Mouse (Mus musculus): ENCODE results near the gene Kcnk1.

Gene Kcnk1

GRCm38 (mm10) chr8:126036340-126036739, 41.4 kb downstream of the Kcnk1 start:
- DNase-seq (ENCODE audit: low read depth, low spot score), result no peak

- no peak for DNase-seq (ENCODE audit: low read depth, low spot score)
Measured at GRCm38 (mm10) chr8:126045751-126046150, 50.8 kb downstream of the Kcnk1 start.

GRCm38 (mm10) chr8:126053911-126054310, 58.9 kb downstream of the Kcnk1 start:
- no peak for DNase-seq (ENCODE audit: low read depth, low spot score)

GRCm38 (mm10) chr8:126058876-126059275, 63.9 kb downstream of the Kcnk1 start:
- DNase-seq (ENCODE audit: low read depth, low spot score), result no peak

GRCm38 (mm10) chr8:126062844-126063243, 67.9 kb downstream of the Kcnk1 start:
- no peak for DNase-seq (ENCODE audit: low read depth, low spot score)

- DNase-seq (ENCODE audit: low read depth, low spot score), result no peak
Measured at GRCm38 (mm10) chr8:126063832-126064409, 69.0 kb downstream of the Kcnk1 start.

- no peak for DNase-seq (ENCODE audit: low read depth, low spot score)
Measured at GRCm38 (mm10) chr8:126064587-126065145, 69.7 kb downstream of the Kcnk1 start.

- DNase-seq (ENCODE audit: low read depth, low spot score), result no peak
Measured at GRCm38 (mm10) chr8:126067306-126067705, 72.3 kb downstream of the Kcnk1 start.

GRCm38 (mm10) chr8:126068136-126068535, 73.2 kb downstream of the Kcnk1 start:
- no peak for DNase-seq (ENCODE audit: low read depth, low spot score)

- no peak for DNase-seq (ENCODE audit: low read depth, low spot score)
Measured at GRCm38 (mm10) chr8:126072678-126073077, 77.7 kb downstream of the Kcnk1 start.

GRCm38 (mm10) chr8:126073141-126073740, 78.3 kb downstream of the Kcnk1 start:
- DNase-seq (ENCODE audit: low read depth, low spot score), result no peak

- no peak for DNase-seq (ENCODE audit: low read depth, low spot score)
Measured at GRCm38 (mm10) chr8:126074111-126074510, 79.1 kb downstream of the Kcnk1 start.

GRCm38 (mm10) chr8:126075400-126075799, 80.4 kb downstream of the Kcnk1 start:
- DNase-seq (ENCODE audit: low read depth, low spot score), result peak; percentile 11

All from skeletal muscle tissue, adult 2 months (tissue).